Mouse (Mus musculus) left cerebral cortex, adult 11 months (tissue): Measurements from ENCODE around the gene Hist1h4d.
"Not testable (repeated sequence)": the region's sequence is repeated elsewhere in the genome, so short reads cannot be mapped to it uniquely, and the experiment has no call there.

Experiments
- DNase-seq: peaks from one replicate; pipeline ENCODE4 v3.0.0; 2022; ENCODE audit warnings: low spot score

Hist1h4d gene

DNA sequence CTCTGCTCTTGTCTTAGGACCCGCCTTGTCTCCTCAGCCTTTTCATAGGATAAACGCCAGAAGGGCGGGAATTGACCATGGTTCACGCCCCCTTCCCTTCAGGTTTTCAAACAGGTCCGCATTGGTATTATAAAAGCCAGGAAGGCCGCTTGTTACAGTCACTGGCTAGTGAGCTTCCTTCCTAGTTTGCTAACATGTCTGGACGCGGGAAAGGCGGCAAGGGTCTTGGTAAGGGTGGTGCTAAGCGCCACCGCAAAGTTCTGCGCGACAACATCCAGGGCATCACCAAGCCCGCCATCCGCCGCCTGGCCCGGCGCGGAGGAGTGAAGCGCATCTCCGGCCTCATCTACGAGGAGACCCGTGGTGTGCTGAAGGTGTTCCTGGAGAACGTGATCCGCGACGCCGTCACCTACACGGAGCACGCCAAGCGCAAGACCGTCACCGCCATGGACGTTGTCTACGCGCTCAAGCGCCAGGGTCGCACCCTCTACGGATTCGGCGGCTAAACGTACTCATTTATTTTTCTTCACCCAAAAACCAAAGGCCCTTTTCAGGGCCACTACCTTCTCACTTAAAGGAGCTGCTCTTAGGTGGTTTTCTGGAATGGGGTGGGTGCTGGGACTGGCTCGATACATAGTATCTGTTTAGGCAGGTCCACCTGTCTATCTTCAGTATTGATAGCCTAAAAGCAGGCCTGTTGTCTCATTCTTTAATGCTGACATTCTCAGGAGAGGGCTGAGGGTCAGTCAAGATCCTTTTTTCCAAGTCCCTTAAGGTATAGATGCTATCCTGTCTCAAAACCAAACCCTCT, at the start of gene Hist1h4d:
TSS of gene Hist1h4d (plus strand) at position 191 of the 811 bp plus-strand sequence.
- peak; percentile 95 for DNase-seq

DNA sequence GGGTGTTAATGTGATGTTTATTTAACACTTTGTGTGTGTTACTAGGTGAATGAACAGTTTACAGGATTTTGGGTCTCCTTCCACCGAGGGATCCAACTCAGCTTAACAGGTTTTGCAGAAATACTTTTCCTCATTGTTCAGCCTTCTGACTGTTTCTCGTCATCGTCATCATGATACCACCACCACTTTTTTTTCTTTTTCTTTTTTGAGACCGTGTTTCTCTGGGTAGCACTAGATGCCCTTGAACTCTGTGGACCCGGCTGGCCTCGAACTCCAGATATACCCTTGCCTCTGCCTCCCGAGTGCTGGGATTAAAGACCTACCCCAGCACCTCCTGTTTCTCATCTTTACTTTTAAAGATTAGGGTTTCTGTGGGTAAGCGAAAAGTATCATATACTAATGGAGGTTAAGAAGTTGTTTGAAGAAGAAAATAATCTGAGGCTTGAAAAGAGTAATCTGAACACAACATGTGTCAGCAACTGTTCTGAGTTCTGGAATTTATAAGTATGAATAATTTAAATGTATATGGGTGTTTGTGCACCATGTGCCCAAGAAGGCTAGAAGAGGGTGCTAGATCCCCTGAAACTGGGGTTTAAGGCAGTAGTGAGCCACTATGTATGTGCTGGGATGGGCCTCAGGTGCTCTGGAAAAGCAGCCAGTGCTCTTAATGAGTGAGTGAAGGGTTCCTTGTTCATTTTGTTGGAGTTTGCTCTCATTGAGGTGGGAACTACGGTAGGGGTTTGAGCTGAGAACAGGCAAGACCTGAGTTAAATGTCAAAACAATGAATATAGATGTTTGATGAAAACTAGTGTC, 48.9 kb upstream of the Hist1h4d start:
- DNase-seq, result no peak

DNA sequence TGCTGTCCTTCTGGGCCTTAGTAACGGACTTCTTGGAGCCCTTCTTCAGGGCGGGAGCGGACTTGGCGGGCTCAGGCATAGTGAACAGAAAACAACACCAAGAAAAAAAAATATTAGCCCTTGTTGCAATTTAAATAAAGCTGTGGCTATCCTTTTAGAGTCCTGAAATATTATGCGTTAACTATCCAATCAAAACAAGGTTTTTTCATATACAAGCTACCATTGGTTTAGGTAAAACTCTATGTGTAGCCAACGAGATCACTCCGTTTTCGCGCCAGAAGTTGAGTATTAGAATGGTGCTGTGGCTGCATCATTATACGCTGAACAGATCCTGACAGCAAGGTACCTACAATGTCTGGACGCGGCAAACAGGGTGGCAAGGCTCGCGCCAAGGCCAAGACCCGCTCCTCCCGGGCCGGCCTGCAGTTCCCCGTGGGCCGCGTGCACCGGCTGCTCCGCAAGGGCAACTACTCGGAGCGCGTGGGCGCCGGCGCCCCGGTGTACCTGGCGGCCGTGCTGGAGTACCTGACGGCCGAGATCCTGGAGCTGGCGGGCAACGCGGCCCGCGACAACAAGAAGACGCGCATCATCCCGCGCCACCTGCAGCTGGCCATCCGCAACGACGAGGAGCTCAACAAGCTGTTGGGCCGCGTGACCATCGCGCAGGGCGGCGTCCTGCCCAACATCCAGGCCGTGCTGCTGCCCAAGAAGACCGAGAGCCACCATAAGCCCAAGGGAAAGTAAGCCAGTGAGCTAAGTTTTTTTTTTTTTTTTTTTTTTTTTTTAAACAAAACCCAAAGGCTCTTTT, 47.6 kb upstream of the Hist1h4d start, which contains the start of gene Hist1h2af:
TSS of gene Hist1h2af (plus strand) at position 347 of the 808 bp plus-strand sequence.
- peak; percentile 77 for DNase-seq

DNA sequence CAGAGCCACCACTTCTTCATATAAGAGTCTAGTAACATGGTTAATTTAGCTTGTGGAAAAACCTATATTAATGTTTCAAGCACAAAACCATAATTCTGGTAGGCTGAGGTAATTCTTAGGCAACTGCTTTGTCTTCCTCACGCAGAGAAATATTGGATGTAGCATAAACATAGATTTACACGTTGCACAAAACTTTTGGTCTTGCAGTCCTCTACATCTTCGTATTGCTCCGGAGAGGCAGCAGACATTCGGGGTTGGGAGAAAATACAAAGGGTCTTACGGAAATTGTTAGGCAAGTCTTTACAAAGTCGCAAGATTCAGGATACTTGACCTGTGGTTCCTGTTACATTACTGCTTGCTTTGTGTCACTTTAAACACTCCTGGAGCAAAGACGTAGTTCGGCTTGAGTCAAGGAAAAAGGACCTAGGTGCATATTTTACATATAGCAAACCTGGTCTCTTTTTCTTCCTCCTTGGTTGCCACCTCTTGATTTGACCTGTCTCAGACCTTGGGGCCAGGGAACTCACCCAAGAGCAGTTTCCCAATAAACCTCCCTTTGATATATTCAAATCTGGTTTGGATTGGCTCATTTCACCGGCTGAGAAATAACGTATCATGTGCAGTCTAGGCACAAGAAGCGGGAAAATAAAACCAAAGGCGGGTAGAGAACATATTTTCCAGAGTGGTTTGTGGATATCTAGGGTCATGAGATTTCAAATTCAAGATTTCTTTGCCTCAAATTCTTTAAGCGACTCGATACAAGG, 46.8 kb upstream of the Hist1h4d start:
- no peak for DNase-seq

DNA sequence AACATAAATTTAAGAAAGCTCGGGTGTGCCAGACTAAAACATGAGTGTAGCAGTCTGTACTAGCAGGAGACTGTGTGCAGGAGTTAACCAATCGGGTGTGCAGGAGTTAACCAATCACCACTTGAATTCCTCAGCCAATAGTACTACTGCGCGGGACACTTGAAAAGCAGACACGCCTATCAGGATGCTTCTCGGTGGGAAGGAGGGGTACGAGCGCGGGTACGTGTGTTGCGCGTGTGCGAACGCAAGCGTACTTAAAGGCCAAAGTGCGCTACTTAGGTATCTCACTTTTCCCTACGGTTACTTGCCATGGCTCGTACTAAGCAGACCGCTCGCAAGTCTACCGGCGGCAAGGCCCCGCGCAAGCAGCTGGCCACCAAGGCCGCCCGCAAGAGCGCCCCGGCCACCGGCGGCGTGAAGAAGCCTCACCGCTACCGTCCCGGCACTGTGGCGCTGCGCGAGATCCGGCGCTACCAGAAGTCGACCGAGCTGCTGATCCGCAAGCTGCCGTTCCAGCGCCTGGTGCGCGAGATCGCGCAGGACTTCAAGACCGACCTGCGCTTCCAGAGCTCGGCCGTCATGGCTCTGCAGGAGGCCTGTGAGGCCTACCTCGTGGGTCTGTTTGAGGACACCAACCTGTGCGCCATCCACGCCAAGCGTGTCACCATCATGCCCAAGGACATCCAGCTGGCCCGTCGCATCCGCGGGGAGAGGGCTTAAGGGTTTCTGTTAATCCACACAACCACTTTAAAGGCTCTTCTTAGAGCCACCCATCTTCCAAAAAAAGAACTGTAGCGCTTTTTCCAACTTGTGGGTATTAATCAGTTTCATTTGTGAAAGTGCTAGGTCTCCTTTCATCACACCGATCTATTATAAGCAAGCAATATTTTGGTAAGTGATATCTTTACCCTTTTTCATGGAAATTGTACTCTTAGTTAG, 46.0 kb upstream of the Hist1h4d start, which contains the start of gene Hist1h3g:
TSS of gene Hist1h3g (plus strand) at position 286 of the 939 bp plus-strand sequence.
- DNase-seq, result peak; percentile 91

DNA sequence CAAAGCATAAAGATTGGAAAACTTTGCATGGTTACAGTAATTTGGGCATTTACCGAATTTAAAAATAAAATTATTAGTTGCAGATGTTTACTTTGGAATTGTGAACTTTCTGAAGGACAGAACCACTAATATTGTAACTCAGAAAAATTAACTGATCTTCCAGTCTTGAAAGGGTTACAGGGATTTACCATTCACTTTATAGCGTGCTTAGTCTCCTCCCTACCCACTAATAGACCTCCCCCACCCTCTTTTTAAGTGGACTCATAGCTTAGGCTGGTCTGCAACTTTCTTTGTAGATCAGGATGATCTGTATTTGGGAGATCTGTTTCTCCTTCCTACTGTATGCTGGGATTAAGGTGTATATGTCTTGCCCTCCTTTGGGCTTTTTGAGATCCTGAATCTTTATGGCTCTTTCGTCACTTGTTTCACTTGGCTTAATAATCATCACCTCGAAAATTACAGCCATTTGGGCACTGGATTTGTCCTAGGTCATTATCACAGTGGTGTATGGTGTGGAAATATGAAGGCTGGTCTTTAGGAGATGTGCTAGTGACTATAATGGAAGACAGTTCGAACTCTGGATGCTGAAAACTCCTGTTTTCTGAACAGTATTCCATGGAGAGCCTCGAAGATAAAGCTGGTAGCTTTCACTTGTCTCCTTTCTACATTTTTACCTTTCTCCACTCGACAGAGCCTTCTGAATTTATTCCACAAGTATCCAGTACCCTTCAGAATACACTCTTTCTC, 45.1 kb upstream of the Hist1h4d start:
- DNase-seq, result no peak

DNA sequence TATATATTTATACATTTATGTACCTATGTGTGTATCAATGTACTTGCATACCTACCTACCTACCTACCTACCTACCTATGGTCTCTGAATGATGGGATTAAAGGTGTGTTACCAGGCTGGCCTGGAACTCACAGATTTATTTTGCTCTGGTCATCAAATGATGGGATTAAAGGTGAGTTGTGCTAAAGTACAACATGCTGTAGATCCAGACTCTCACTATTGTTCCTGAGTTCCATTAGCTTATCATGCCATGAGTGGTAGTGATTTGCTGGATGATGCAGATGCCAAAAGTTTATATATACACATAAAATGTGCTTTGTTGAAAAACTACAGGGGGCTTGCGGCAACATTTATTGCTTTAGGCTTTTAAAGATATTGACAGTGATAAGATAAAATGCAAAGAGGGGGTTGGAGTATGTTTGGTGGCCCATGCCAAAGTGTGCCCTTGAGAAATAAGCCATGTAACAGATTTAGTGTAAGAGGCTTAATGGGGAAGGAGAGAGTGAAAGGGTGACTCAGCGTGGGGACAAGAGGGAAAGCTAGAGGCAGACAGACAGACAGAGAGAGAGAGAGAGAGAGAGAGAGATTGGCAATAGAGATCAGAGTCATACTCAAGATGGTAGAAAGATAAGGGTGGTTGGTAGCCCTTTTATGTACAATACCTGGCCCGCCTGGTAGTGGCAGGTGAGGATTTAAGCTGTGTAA, 44.2 kb upstream of the Hist1h4d start:
- DNase-seq, result no peak

DNA sequence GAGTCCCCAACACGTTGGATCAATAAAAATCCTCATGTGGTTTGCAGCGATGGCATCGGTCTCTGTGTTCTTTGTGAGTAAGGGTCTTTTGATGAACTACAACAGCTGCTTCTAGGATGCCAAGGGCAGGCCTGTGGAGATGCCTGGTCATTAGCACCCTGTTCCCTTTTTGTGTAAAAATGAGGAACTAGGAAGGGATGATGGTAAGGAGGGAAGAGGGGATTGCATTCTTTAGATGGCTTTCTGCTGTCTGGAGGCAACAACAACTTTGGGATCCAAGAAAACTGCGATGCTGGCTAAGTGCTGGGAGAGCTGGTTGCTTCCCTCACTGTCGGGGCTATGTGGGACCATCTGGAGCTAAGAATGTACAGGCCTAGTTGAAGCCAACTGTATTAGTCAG, 43.1 kb upstream of the Hist1h4d start:
- DNase-seq, result no peak

DNA sequence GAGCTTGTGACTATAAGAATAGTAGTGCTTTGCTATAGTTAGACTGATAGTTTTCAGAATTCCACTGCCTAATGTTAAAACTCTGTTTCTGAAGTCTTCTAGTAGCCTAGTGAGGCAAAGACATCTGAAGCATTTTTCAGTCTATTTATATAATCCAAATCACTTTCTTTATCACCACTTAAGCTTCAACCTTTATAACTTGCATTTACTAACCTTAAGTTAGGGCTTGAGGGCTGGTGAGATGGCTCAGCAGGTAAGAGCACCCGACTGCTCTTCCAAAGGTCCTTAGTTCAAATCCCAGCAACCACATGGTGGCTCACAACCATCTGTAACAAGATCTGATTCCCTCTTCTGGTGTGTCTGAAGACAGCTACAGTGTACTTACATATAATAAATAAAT, 41.6 kb upstream of the Hist1h4d start:
- not testable (repeated sequence) for DNase-seq

DNA sequence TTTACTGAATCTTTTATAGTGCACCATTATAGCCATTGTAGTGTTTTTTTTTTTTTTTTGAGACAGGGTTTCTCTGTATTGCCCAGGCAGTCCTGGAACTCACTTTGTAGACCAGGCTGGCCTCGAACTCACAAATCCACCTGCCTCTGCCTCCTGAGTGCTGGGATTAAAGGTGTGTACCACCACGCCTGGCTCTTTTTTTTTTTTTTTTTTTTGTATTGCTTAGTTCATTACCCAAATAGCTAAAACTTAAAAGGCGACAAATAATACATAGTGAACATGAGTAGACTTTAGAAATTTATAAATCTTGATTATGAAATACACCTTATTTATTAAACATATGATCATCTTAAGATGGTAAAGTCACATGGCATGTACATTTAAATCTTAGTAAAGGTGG, 39.9 kb upstream of the Hist1h4d start:
- no peak for DNase-seq

DNA sequence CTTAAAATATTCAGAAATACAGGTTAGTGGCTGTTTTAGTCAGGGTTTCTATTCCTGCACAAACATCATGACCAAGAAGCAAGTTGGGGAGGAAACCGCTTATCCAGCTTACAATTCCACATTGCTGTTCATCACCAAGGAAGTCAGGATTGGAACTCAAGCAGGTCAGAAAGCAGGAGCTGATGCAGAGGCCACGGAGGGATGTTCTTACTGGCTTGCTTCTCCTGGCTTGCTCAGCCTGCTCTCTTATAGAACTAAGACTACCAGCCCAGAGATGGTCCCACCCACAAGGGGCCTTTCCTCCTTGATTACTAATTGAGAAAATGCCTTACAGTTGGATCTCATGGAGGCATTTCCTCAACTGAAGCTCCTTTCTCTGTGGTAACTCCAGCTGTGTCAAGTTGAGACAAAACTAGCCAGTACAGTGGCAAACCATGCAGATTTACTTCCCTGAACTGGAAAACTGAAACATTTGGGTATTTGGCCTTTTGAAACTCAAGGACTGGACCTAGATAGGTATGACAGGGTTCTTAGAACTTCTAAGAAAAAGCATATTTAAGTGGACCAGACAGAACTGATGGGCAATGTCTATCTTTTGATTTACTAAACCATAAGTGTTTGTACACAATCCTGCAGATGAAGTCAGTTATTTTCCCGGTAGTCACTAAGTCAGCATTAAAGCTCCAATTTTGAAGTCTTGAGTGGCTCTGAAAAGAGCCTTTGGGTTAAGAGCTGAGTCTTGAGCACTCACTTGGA, 39.0 kb upstream of the Hist1h4d start:
- not testable (repeated sequence) for DNase-seq

DNA sequence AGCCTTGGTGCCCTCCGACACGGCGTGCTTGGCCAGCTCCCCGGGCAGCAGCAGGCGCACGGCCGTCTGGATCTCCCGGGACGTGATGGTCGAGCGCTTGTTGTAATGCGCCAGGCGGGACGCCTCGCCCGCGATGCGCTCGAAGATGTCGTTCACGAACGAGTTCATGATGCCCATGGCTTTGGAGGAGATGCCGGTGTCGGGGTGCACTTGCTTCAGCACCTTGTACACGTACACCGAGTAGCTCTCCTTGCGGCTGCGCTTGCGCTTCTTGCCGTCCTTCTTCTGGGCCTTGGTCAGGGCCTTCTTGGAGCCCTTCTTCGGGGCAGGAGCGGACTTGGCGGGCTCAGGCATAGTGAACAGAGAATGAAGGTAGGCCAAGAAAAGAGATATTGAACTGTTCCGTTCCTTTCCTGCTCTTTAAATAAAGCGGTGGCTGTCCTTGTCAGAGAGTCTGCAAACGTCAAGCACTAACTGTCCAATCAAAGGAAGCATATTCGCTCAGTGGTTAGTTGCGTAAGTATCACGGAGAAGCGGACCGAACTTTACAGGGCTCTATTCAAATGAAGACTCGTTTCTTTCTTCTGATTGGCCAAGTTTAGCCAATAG, 38.3 kb upstream of the Hist1h4d start, which contains the start of gene Hist1h2bh:
TSS of gene Hist1h2bh (minus strand) at position 394 of the 609 bp plus-strand sequence.
- peak; percentile 85 for DNase-seq

DNA sequence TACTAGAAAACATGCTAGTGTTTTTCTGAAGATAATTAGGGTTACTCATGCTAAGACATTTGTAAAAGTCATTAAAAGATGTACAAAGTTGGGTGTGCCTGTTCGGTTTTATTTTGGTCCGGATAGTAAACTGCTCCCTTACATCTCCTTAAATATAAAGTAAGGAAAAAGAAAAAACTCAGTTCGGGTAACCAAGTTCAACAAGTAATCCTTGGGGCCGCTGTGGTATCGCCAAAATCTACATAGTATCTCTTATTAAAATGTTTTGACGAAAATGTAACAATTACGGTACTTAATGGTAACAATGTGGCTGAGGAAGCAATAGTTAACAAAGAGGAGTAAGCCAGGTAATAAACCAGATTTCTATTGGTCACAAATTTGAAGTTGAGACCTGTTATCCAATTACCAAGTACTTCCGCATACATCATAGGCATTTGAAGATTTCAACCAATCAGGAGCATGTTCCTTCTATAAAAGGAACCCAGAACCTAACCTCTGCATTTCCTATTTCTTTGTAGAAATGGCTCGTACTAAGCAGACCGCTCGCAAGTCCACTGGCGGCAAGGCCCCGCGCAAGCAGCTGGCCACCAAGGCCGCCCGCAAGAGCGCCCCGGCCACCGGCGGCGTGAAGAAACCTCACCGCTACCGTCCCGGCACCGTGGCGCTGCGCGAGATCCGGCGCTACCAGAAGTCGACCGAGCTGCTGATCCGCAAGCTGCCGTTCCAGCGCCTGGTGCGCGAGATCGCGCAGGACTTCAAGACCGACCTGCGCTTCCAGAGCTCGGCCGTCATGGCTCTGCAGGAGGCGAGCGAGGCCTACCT, 37.2 kb upstream of the Hist1h4d start, which contains the start of gene Hist1h3f:
TSS of gene Hist1h3f (plus strand) at position 88 of the 822 bp plus-strand sequence.
- peak; percentile 90 for DNase-seq

DNA sequence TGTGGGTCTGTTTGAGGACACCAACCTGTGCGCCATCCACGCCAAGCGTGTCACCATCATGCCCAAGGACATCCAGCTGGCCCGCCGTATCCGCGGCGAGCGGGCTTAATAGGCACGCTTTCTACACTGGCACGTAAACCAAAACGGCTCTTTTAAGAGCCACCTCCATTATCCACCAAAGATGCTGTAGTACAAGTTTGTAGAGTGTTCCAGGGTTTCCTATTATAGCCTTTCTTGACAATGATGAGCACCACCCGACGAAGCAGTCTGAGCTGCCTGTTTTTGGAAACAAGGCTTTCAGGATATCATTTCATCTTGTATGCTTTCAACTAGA, 36.6 kb upstream of the Hist1h4d start:
- DNase-seq, result not testable (repeated sequence)

DNA sequence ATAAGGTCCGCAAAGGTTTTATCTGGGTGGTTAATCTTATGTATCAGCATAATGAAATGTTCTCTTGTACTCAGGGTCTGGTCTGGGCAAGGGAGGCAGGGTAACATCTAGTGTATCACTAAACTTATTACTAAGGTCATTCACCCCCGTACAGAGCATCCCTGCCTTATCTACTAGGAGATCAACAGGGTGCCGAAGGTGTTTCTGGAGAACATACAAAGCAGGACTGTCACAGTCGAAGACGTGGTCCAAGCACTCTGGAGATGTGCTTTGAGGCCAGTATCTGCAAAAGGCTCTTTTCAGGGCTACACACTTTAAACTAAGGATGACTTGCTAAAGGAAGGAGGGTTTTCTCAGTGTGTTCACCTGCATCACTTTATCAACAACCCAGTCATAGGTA, 34.7 kb upstream of the Hist1h4d start:
- DNase-seq, result no peak

DNA sequence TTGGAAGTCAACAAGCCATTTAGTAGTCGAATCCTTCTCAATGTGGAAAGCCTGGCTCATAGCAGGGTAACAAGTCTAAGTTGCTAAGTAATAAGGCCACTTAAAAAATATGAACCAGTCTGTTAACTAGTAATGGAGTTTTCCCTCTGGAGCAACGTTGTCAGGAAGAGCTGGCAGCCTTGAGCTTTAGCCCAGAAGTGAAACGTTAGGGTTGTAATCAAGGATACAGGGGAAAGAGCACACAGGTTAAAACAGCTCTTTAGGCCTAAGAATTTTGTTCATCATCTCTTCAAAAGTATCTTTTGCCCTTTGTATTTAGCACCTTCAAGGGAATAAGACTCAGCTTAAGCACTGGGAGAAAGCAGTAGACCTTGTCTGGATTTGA, 30.6 kb upstream of the Hist1h4d start:
- no peak for DNase-seq
